Mouse (Mus musculus): Measurements from ENCODE around the gene Tial1. TPM values are rescaled to one million over a fixed set of nuclear protein-coding genes. Genes with fewer than 3 reads are reported as not detected.

Tial1 gene
- total RNA-seq (2023) = 73.5 and 91.4 TPM in 2 replicates

GRCm38 (mm10) chr7:128461285-128462215 lies at the start of gene Tial1:
Gene Tial1, minus strand, starts transcription at chr7:128461717.

GRCm38 (mm10) chr7:128417930-128418779 lies 43.4 kb downstream of the Tial1 start, which contains the start of gene Rgs10:
Gene Rgs10, minus strand, starts transcription at chr7:128418758.

Other genes with a start within 250 kb of the Tial1 start
- 9.8 and 12.6 TPM in 2 replicates for gene Armc5, start 224.4 kb downstream of the Tial1 start, total RNA-seq (2023)
- gene 9130023H24Rik, start 223.7 kb downstream of the Tial1 start, total RNA-seq (2023) = 3.6 and 4.4 TPM in 2 replicates
- gene Tgfb1i1, start 214.9 kb downstream of the Tial1 start, total RNA-seq (2023) = 0.25 and 0.28 TPM in 2 replicates
- not detected in 2 replicates for gene Slc5a2, start 196.1 kb downstream of the Tial1 start, total RNA-seq (2023)
- 6.8 and 7.0 TPM in 2 replicates for gene BC017158, start 163.5 kb downstream of the Tial1 start, total RNA-seq (2023)
- 32.2 and 32.7 TPM in 2 replicates for gene Rgs10, start 43.0 kb downstream of the Tial1 start, total RNA-seq (2023)
- gene Bag3, start 61.9 kb upstream of the Tial1 start, total RNA-seq (2023) = 12.2 and 14.2 TPM in 2 replicates
- gene Inpp5f, start 149.6 kb upstream of the Tial1 start, total RNA-seq (2023) = 14.0 and 20.3 TPM in 2 replicates